Mouse (Mus musculus) mouse embryonic stem cell (cell line): ENCODE results near the gene Gm379.

Source experiments
- in situ Hi-C, 2 experiments: fragments of 300-500 bp; cut with MboI; formaldehyde crosslinking; loops; 1 replicate in 1 of 2; 3 replicates in 1 of 2; pipeline ENCODE4 v1.14.3; 2019 to 2020; ENCODE audit warnings: low sequenced_read_pairs in 2 of 2, low pct_unique_long_range_greater_than_20kb in 1 of 2, mixed read lengths in 1 of 2; ENCODE audit not compliant: unreplicated experiment in 1 of 2

Gene Gm379

DNA sequence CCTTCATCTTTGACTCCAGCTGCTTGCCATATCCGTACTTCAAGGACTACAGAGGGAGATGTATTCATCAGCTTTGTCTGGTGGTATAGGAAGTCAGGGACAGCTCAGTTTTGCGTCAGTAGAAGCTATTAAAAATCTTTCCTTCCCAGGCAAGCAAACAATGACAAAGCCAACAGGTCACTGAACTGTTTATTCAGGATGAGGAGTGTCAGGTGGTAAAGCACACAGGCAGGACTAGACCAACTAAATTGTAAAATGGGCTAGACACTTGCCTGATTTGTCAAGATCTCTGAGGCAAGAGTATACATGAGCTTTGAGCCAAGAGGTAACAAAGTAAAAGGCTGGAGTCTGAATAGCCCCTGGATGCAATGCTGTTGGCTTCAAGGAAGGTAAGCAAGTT lies at the start of gene Gm379:
TSS of gene Gm379 (minus strand) at position 7 of the 400 bp plus-strand sequence.
- in situ Hi-C loops: no loop called here

- in situ Hi-C loops: no loop called here
Measured at GRCm38 (mm10) chrX:108704312-108704711, 39.6 kb upstream of the Gm379 start.

- in situ Hi-C loops: no loop called here
Measured at GRCm38 (mm10) chrX:108668868-108669267, 4.2 kb upstream of the Gm379 start.

GRCm38 (mm10) chrX:108621991-108622390 lies 42.7 kb downstream of the Gm379 start:
- in situ Hi-C loops: no loop called here

GRCm38 (mm10) chrX:108620886-108621285 lies 43.8 kb downstream of the Gm379 start:
- in situ Hi-C loops: no loop called here
